Mouse (Mus musculus) lung, embryonic 16.5 days (tissue): ENCODE results near the gene Camta1. TPM values are rescaled to one million over a fixed set of nuclear protein-coding genes. Genes with fewer than 3 reads are reported as not detected.
A peak's percentile ranks its signal among the peaks of the same experiment; 100 is the strongest.

Experiments used
- ATAC-seq: fragments of 200-750 bp; cut with Nextera tagmentation; 2 replicates; pipeline ENCODE4 v1.8.0; 2017; ENCODE audit warnings: low read depth, mild to moderate bottlenecking, moderate library complexity
- H3K27ac ChIP-seq: fragments of 300-500 bp; sonication (generic); 2 replicates; pipeline ENCODE4 v1.5.1; 2014; ENCODE audit warnings: mild to moderate bottlenecking, control low read depth, low read length
- H3K27me3 ChIP-seq: fragments of 300-500 bp; sonication (generic); 2 replicates; pipeline ENCODE4 v1.6.1; 2014; ENCODE audit warnings: low read depth, low read length, mixed read lengths; ENCODE audit not compliant: control insufficient read depth, insufficient read depth
- H3K36me3 ChIP-seq: fragments of 300-500 bp; sonication (generic); 2 replicates; pipeline ENCODE4 v1.6.1; 2014; ENCODE audit warnings: low read length; ENCODE audit not compliant: control insufficient read depth, insufficient read depth
- H3K4me1 ChIP-seq: fragments of 300-500 bp; sonication (generic); replicated peaks from 2 replicates; pipeline ENCODE4 v1.6.1; 2014; ENCODE audit warnings: low read length, mixed read lengths; ENCODE audit not compliant: control insufficient read depth, insufficient read depth
- H3K4me2 ChIP-seq: fragments of 300-500 bp; sonication (generic); 2 replicates; pipeline ENCODE4 v1.6.1; 2014; ENCODE audit warnings: low read depth, low read length, control low read depth
- H3K4me3 ChIP-seq: fragments of 300-500 bp; sonication (generic); 2 replicates; pipeline ENCODE4 v1.5.1; 2014; ENCODE audit warnings: mild to moderate bottlenecking, low read length, control low read depth
- H3K9ac ChIP-seq: fragments of 300-500 bp; sonication (generic); 2 replicates; pipeline ENCODE4 v1.6.1; 2014; ENCODE audit warnings: low read length, control low read depth
- H3K9me3 ChIP-seq: fragments of 300-500 bp; sonication (generic); 2 replicates; pipeline ENCODE4 v1.6.1; 2016; ENCODE audit warnings: low read length; ENCODE audit not compliant: control insufficient read depth
- WGBS: fragments of 180-500 bp; shearing (Covaris S2); extraction: QIAGEN DNeasy Blood & Tissue Kit; methylation state at CpG from one replicate; pipeline ENCODE4 v1.1.7; 2014; 5-methylcytosine and 5-hydroxymethylcytosine counted together
- polyA plus RNA-seq: library from polyadenylated mRNA; unstranded; fragments of >200 nt; fragmentation: Nextera tagmentation; extraction: Ambion mirVana; gene quantifications from 2 replicates; pipeline ENCODE4 v1.2.1, GENCODE M21; 2015

Gene Camta1
- polyA plus RNA-seq, 1 experiment from 2014 or later: 89.4 TPM

GRCm38 (mm10) chr4:151202891-151203290 is 658.8 kb downstream of the Camta1 start:
- no peak overlapping the region for H3K9ac ChIP-seq
- no peak overlapping the region for H3K4me3 ChIP-seq
- no peaks in the 10 kb centered on the region for H3K9me3 ChIP-seq
- ATAC-seq: no peak
- no peak overlapping the region for H3K4me2 ChIP-seq
- WGBS: 78% methylated on average over 6 of the region's 6 CpGs
- H3K27ac ChIP-seq: no peak overlapping the region
- no peaks in the 10 kb centered on the region for H3K36me3 ChIP-seq
- no peaks in the 10 kb centered on the region for H3K4me1 ChIP-seq
- H3K27me3 ChIP-seq: no peaks in the 10 kb centered on the region

GRCm38 (mm10) chr4:151200316-151200715 is 661.4 kb downstream of the Camta1 start:
- no peaks in the 10 kb centered on the region for H3K9me3 ChIP-seq
- no peaks in the 10 kb centered on the region for H3K27me3 ChIP-seq
- no peaks in the 10 kb centered on the region for H3K36me3 ChIP-seq
- ATAC-seq: no peak
- H3K4me1 ChIP-seq: no peaks in the 10 kb centered on the region
- H3K4me3 ChIP-seq: no peak overlapping the region
- no peak overlapping the region for H3K9ac ChIP-seq
- H3K27ac ChIP-seq: no peak overlapping the region
- H3K4me2 ChIP-seq: no peak overlapping the region
- WGBS: 67% methylated on average over 9 of the region's 9 CpGs

- WGBS: 34% methylated on average over 10 of the region's 10 CpGs
- Histone ChIP-seq H3K9me3 (no peaks in the 10 kb centered on the region), H3K4me3 (no peak overlapping the region), H3K27me3 (no peaks in the 10 kb centered on the region), H3K27ac (no peak overlapping the region), H3K9ac (no peak overlapping the region), H3K4me1 (no peaks in the 10 kb centered on the region), H3K36me3 (no peaks in the 10 kb centered on the region), H3K4me2 (no peak overlapping the region)
- ATAC-seq: no peak
Observed at GRCm38 (mm10) chr4:151195126-151195525, 666.5 kb downstream of the Camta1 start.

- no peak overlapping the region for H3K9ac ChIP-seq
- no peaks in the 10 kb centered on the region for H3K27me3 ChIP-seq
- no peak for ATAC-seq
- H3K4me1 ChIP-seq: no peaks in the 10 kb centered on the region
- H3K36me3 ChIP-seq: no peaks in the 10 kb centered on the region
- H3K27ac ChIP-seq: no peak overlapping the region
- H3K4me2 ChIP-seq: no peak overlapping the region
- 33% methylated on average over 4 of the region's 4 CpGs for WGBS
- no peak overlapping the region for H3K4me3 ChIP-seq
- no peaks in the 10 kb centered on the region for H3K9me3 ChIP-seq
Observed at GRCm38 (mm10) chr4:151194715-151195097, 667.0 kb downstream of the Camta1 start.

- no peak overlapping the region for H3K9ac ChIP-seq
Observed at GRCm38 (mm10) chr4:151194030-151194714, 667.5 kb downstream of the Camta1 start.

GRCm38 (mm10) chr4:151186447-151186846 is 675.2 kb downstream of the Camta1 start:
- Histone ChIP-seq H3K9me3 (no peaks in the 10 kb centered on the region), H3K4me3 (no peak overlapping the region), H3K27ac (no peak overlapping the region), H3K4me2 (no peak overlapping the region), H3K36me3 (no peaks in the 10 kb centered on the region), H3K27me3 (no peaks in the 10 kb centered on the region), H3K4me1 (no peaks in the 10 kb centered on the region; the same call in 1 of the 2 replicates), H3K9ac (no peak overlapping the region)
- peak; percentile 71 for ATAC-seq
- 8% methylated on average over 8 of the region's 8 CpGs for WGBS

More at GRCm38 (mm10) chr4:151194030-151194714, 667.5 kb downstream of the Camta1 start:
- no peak overlapping the region for H3K27ac ChIP-seq
- H3K9me3 ChIP-seq: no peaks in the 10 kb centered on the region
- WGBS: 46% methylated on average over 11 of the region's 11 CpGs
- ATAC-seq: no peak
- no peaks in the 10 kb centered on the region for H3K27me3 ChIP-seq
- no peak overlapping the region for H3K4me3 ChIP-seq
- H3K4me2 ChIP-seq: no peak overlapping the region
- no peaks in the 10 kb centered on the region for H3K4me1 ChIP-seq
- no peaks in the 10 kb centered on the region for H3K36me3 ChIP-seq

GRCm38 (mm10) chr4:151185750-151186149 is 675.9 kb downstream of the Camta1 start:
- Histone ChIP-seq H3K27ac (no peak overlapping the region), H3K9ac (no peak overlapping the region), H3K27me3 (no peaks in the 10 kb centered on the region), H3K4me1 (peaks cover 6% of the 10 kb centered on the region), H3K9me3 (no peaks in the 10 kb centered on the region), H3K4me2 (no peak overlapping the region), H3K36me3 (no peaks in the 10 kb centered on the region), H3K4me3 (no peak overlapping the region)
- 12% methylated on average over 1 of the region's 1 CpGs for WGBS
- no peak for ATAC-seq

- Histone ChIP-seq H3K27me3 (no peaks in the 10 kb centered on the region), H3K4me3 (no peak overlapping the region), H3K36me3 (no peaks in the 10 kb centered on the region), H3K27ac (peak overlapping the region; percentile 80), H3K9me3 (no peaks in the 10 kb centered on the region), H3K4me2 (peak overlapping the region; percentile 29; the same call in 1 of the 2 replicates), H3K4me1 (peaks cover 40% of the 10 kb centered on the region), H3K9ac (no peak overlapping the region)
- WGBS: 3% methylated on average over 7 of the region's 7 CpGs
- ATAC-seq: peak; percentile 73
Observed at GRCm38 (mm10) chr4:151180394-151180902, 681.2 kb downstream of the Camta1 start.

GRCm38 (mm10) chr4:151179639-151180038 is 682.0 kb downstream of the Camta1 start:
- ATAC-seq: peak; percentile 44

More at GRCm38 (mm10) chr4:151179639-151180038, 682.0 kb downstream of the Camta1 start:
- WGBS: 10% methylated on average over 3 of the region's 3 CpGs
- peak overlapping the region; percentile 80 for H3K27ac ChIP-seq
- peaks cover 40% of the 10 kb centered on the region for H3K4me1 ChIP-seq
- no peaks in the 10 kb centered on the region for H3K9me3 ChIP-seq
- no peaks in the 10 kb centered on the region for H3K36me3 ChIP-seq
- no peak overlapping the region for H3K9ac ChIP-seq
- no peak overlapping the region for H3K4me2 ChIP-seq
- H3K27me3 ChIP-seq: no peaks in the 10 kb centered on the region
- no peak overlapping the region for H3K4me3 ChIP-seq
